Mouse (Mus musculus): ENCODE results near the gene Man1c1. TPM values are rescaled to one million over a fixed set of nuclear protein-coding genes. Genes with fewer than 3 reads are reported as not detected.

The Man1c1 gene
- total RNA-seq, 2 experiments from 2014 or later: 20.9 to 22.3 TPM

- no peak for DNase-seq (ENCODE audit: extremely low spot score in 1 of 2, low spot score in 1 of 2)
These were observed 144.9 kb downstream of the Man1c1 start for GRCm38 (mm10) chr4:134559154-134559553.

- no peak for DNase-seq (ENCODE audit: extremely low spot score in 1 of 2, low spot score in 1 of 2)
These were observed 145.4 kb downstream of the Man1c1 start for GRCm38 (mm10) chr4:134558570-134559113.

GRCm38 (mm10) chr4:134557626-134558249, 146.4 kb downstream of the Man1c1 start:
- no peak for DNase-seq (ENCODE audit: extremely low spot score in 1 of 2, low spot score in 1 of 2)

GRCm38 (mm10) chr4:134555956-134556580, 148.0 kb downstream of the Man1c1 start:
- DNase-seq (ENCODE audit: extremely low spot score in 1 of 2, low spot score in 1 of 2): peak in 1 of 2 experiments; percentile 62

- no peak for DNase-seq (ENCODE audit: extremely low spot score in 1 of 2, low spot score in 1 of 2)
These were observed 150.5 kb downstream of the Man1c1 start for GRCm38 (mm10) chr4:134553631-134554030.

- DNase-seq (ENCODE audit: extremely low spot score in 1 of 2, low spot score in 1 of 2): peak; percentile 32 to 45
These were observed 152.4 kb downstream of the Man1c1 start, which contains the start of gene Selenon for GRCm38 (mm10) chr4:134551494-134552316. Gene Selenon, minus strand, starts transcription at chr4:134552166.

- no peak for DNase-seq (ENCODE audit: extremely low spot score in 1 of 2, low spot score in 1 of 2)
These were observed 154.2 kb downstream of the Man1c1 start for GRCm38 (mm10) chr4:134549899-134550298.

GRCm38 (mm10) chr4:134548169-134548938, 155.7 kb downstream of the Man1c1 start:
- no peak for DNase-seq (ENCODE audit: extremely low spot score in 1 of 2, low spot score in 1 of 2)

- DNase-seq (ENCODE audit: extremely low spot score in 1 of 2, low spot score in 1 of 2): no peak
These were observed 157.0 kb downstream of the Man1c1 start for GRCm38 (mm10) chr4:134546814-134547705.

- DNase-seq (ENCODE audit: extremely low spot score in 1 of 2, low spot score in 1 of 2): peak; percentile 96 to 100
These were observed 160.8 kb downstream of the Man1c1 start for GRCm38 (mm10) chr4:134543261-134543660.

GRCm38 (mm10) chr4:134542726-134543125, 161.4 kb downstream of the Man1c1 start:
- DNase-seq (ENCODE audit: extremely low spot score in 1 of 2, low spot score in 1 of 2): no peak

- DNase-seq (ENCODE audit: extremely low spot score in 1 of 2, low spot score in 1 of 2): no peak
These were observed 165.0 kb downstream of the Man1c1 start for GRCm38 (mm10) chr4:134538997-134539580.

- no peak for DNase-seq (ENCODE audit: extremely low spot score in 1 of 2, low spot score in 1 of 2)
These were observed 168.3 kb downstream of the Man1c1 start for GRCm38 (mm10) chr4:134535787-134536151.

- peak; percentile 82 to 93 for DNase-seq (ENCODE audit: extremely low spot score in 1 of 2, low spot score in 1 of 2)
These were observed 168.9 kb downstream of the Man1c1 start, which contains the start of gene Mtfr1l for GRCm38 (mm10) chr4:134534932-134535786. Gene Mtfr1l, minus strand, starts transcription at chr4:134535387.

GRCm38 (mm10) chr4:134534124-134534886, 169.8 kb downstream of the Man1c1 start:
- peak in 1 of 2 experiments; percentile 44 for DNase-seq (ENCODE audit: extremely low spot score in 1 of 2, low spot score in 1 of 2)

- DNase-seq (ENCODE audit: extremely low spot score in 1 of 2, low spot score in 1 of 2): no peak
These were observed 170.7 kb downstream of the Man1c1 start for GRCm38 (mm10) chr4:134533421-134533820.

- no peak for DNase-seq (ENCODE audit: extremely low spot score in 1 of 2, low spot score in 1 of 2)
These were observed 171.2 kb downstream of the Man1c1 start for GRCm38 (mm10) chr4:134532928-134533327.

All from layer of hippocampus, postnatal 25 days (tissue).